9 mouse cellular contexts compared by ENCODE assay signal in genomic region chr17:8341360-8341963, GRCm38 (mm10). TPM values are rescaled to one million over a fixed set of nuclear protein-coding genes. Genes with fewer than 3 reads are reported as not detected.
DNase-seq lines count a peak whose midpoint lies in the region; ATAC-seq lines count a peak whose summit lies in the region.
"Had no signal": no experiment of that assay in that cellular context is flagged by ENCODE, and none has a peak within 500 bp of the region (broad histone marks: within the 10 kb centered on the region; RNA-seq: fewer than 3 reads in every experiment).

No protein-coding gene starts in this region.

- H3K27me3 ChIP-seq in intestine, embryonic 14.5 days (replicated peaks; ENCODE audit: control insufficient read depth, insufficient read depth, low read length): peaks cover 47% of the 10 kb centered on the region
- no peaks in the 10 kb centered on the region for H3K27me3 ChIP-seq in neural tube, embryonic 15.5 days (replicated peaks)
- H3K27me3 ChIP-seq: CH12.LX had no signal

- ATAC-seq in intestine, embryonic 14.5 days (replicated peaks; ENCODE audit: low FRiP score, low TSS enrichment, low read depth): peak; percentile 32; the same call in 1 of the 2 replicates
- ATAC-seq in neural tube, embryonic 15.5 days (ENCODE audit: low FRiP score): peak; percentile 35

- peaks cover 4% of the 10 kb centered on the region; the same call in 1 of the 2 replicates for H3K4me1 ChIP-seq in intestine, embryonic 14.5 days (replicated peaks; ENCODE audit: control insufficient read depth, insufficient read depth, low read length)
- peaks cover 51% of the 10 kb centered on the region for H3K4me1 ChIP-seq in neural tube, embryonic 15.5 days

- peak overlapping the region; percentile 51 for H3K4me3 ChIP-seq in intestine, embryonic 14.5 days (ENCODE audit: low read depth, low read length)
- H3K4me3 ChIP-seq in neural tube, embryonic 15.5 days (replicated peaks): peak overlapping the region; percentile 75

- peak overlapping the region; percentile 98 for H3K4me2 ChIP-seq in intestine, embryonic 14.5 days (ENCODE audit: low read length)
- peak overlapping the region; percentile 93 for H3K4me2 ChIP-seq in neural tube, embryonic 15.5 days

- no peak overlapping the region for H3K27ac ChIP-seq in intestine, embryonic 14.5 days (ENCODE audit: low read depth)
- H3K27ac ChIP-seq in neural tube, embryonic 15.5 days (replicated peaks): peak overlapping the region; percentile 90

- DNase-seq in gastrocnemius, postnatal 10 days: peak; percentile 13
- no peak for DNase-seq in gastrocnemius, postnatal 4 days (ENCODE audit: low spot score in 2 of 2)
- DNase-seq in right cerebral cortex, postnatal 14 days: peak; percentile 23
- DNase-seq in right cerebral cortex, postnatal 36 days (ENCODE audit: low spot score in 2 of 2): no peak
- DNase-seq in intestine, embryonic 14.5 days (ENCODE audit: low spot score): peak; percentile 62
- no peak for DNase-seq in embryo, embryonic 9.5 days (ENCODE audit: extremely low spot score)
- no peak for DNase-seq in adrenal gland, postnatal 14 days

- H3K36me3 ChIP-seq in intestine, embryonic 14.5 days (ENCODE audit: control insufficient read depth, insufficient read depth, low read length): no peaks in the 10 kb centered on the region
- no peaks in the 10 kb centered on the region for H3K36me3 ChIP-seq in neural tube, embryonic 15.5 days

- no peaks in the 10 kb centered on the region for H3K9me3 ChIP-seq in intestine, embryonic 14.5 days (ENCODE audit: control insufficient read depth, low read length)
- no peaks in the 10 kb centered on the region for H3K9me3 ChIP-seq in neural tube, embryonic 15.5 days (replicated peaks)

- WGBS in intestine, embryonic 14.5 days: 10% methylated on average over 42 of the region's 46 CpGs
- WGBS in neural tube, embryonic 15.5 days: 5% methylated on average over 46 of the region's 46 CpGs

- peak overlapping the region; percentile 43 for H3K9ac ChIP-seq in intestine, embryonic 14.5 days (ENCODE audit: low read length)
- peak overlapping the region; percentile 86 for H3K9ac ChIP-seq in neural tube, embryonic 15.5 days (replicated peaks)

RNA-seq across cellular contexts. Expression of gene Prr18, which starts 4.2 kb away (rescaled TPM):
- under 1 TPM in 1 of 2 experiments, not detected in 1; 0.27 TPM for total RNA-seq in gastrocnemius, postnatal 10 days (2021)
- total RNA-seq in gastrocnemius, postnatal 4 days (2021): under 1 TPM; 0.12 to 0.18 TPM
- polyA plus RNA-seq in intestine, embryonic 14.5 days (2014; fragmentation: Nextera tagmentation; extraction: Ambion mirVana): 0.32 and 0.65 TPM in 2 replicates
- polyA plus RNA-seq in neural tube, embryonic 15.5 days (2015; fragmentation: Nextera tagmentation; extraction: Ambion mirVana): 13.8 and 18.4 TPM in 2 replicates
- total RNA-seq in adrenal gland, postnatal 14 days (2021): 0.33 and 0.41 TPM in 2 replicates

RNA-seq across cellular contexts. Expression of gene T2, which starts 14.3 kb away (rescaled TPM):
- total RNA-seq in gastrocnemius, postnatal 10 days (2021): not detected
- total RNA-seq in gastrocnemius, postnatal 4 days (2021): not detected
- 0.35 TPM in 1 of 2 replicates, not detected in the other for polyA plus RNA-seq in intestine, embryonic 14.5 days (2014; fragmentation: Nextera tagmentation; extraction: Ambion mirVana)
- 0.65 and 0.79 TPM in 2 replicates for polyA plus RNA-seq in neural tube, embryonic 15.5 days (2015; fragmentation: Nextera tagmentation; extraction: Ambion mirVana)
- not detected in 2 replicates for total RNA-seq in adrenal gland, postnatal 14 days (2021)
- total RNA-seq: CH12.LX had no signal

RNA-seq across cellular contexts. Expression of gene Sft2d1, which starts 30.6 kb away (rescaled TPM):
- total RNA-seq in gastrocnemius, postnatal 10 days (2021): 10 to 100 TPM; 16.0 to 21.0 TPM
- 10 to 100 TPM; 25.0 to 29.1 TPM for total RNA-seq in gastrocnemius, postnatal 4 days (2021)
- 63.8 and 82.2 TPM in 2 replicates for polyA plus RNA-seq in intestine, embryonic 14.5 days (2014; fragmentation: Nextera tagmentation; extraction: Ambion mirVana)
- polyA plus RNA-seq in neural tube, embryonic 15.5 days (2015; fragmentation: Nextera tagmentation; extraction: Ambion mirVana): 161 and 176 TPM in 2 replicates
- total RNA-seq in adrenal gland, postnatal 14 days (2021): 37.7 and 40.5 TPM in 2 replicates

RNA-seq across cellular contexts. Expression of gene Mpc1, which starts 58.8 kb away (rescaled TPM):
- 100 to 1,000 TPM; 206 to 242 TPM for total RNA-seq in gastrocnemius, postnatal 10 days (2021)
- 100 to 1,000 TPM; 157 to 162 TPM for total RNA-seq in gastrocnemius, postnatal 4 days (2021)
- polyA plus RNA-seq in intestine, embryonic 14.5 days (2014; fragmentation: Nextera tagmentation; extraction: Ambion mirVana): 168 and 170 TPM in 2 replicates
- polyA plus RNA-seq in neural tube, embryonic 15.5 days (2015; fragmentation: Nextera tagmentation; extraction: Ambion mirVana): 382 and 460 TPM in 2 replicates
- total RNA-seq in adrenal gland, postnatal 14 days (2021): 356 and 378 TPM in 2 replicates

Comparison
In these comparisons a context has a peak if more than half of its experiments do, and no peak if none do; other contexts are left out.
1. DNase-seq: peak in gastrocnemius, postnatal 10 days (single experiment), right cerebral cortex, postnatal 14 days (single experiment) and intestine, embryonic 14.5 days (single experiment); none in gastrocnemius, postnatal 4 days (0 of 2), right cerebral cortex, postnatal 36 days (0 of 2), embryo, embryonic 9.5 days (single experiment) and adrenal gland, postnatal 14 days (single experiment).